Mouse (Mus musculus): ENCODE data around the gene Cdc42se1.

- TF ChIP-seq CTCF (IDR thresholded peaks at IDR 0.05; ENCODE audit: extremely low read depth, insufficient read length, insufficient replicate concordance, low read depth, low read length) (no peak), POLR2A (IDR thresholded peaks at IDR 0.05; ENCODE audit: low read depth, low read length) (no peak)
Measured at GRCm38 (mm10) chr3:95264724-95265123, 36.2 kb downstream of the Cdc42se1 start.

All from small intestine, adult 2 months (tissue).